Mouse (Mus musculus) bone marrow macrophage, adult 2 months (primary cell): ENCODE data around the gene Olfr774.

Source experiments
- CTCF ChIP-seq: IDR thresholded peaks from 2 replicates; pipeline ENCODE4 v1.5.1; 2012; ENCODE audit warnings: low read depth, mild to moderate bottlenecking, low read length, moderate library complexity
- POLR2A ChIP-seq: IDR thresholded peaks from 2 replicates; pipeline ENCODE4 v1.6.1; 2012; ENCODE audit warnings: mild to moderate bottlenecking, low read depth, low read length, borderline replicate concordance

DNA sequence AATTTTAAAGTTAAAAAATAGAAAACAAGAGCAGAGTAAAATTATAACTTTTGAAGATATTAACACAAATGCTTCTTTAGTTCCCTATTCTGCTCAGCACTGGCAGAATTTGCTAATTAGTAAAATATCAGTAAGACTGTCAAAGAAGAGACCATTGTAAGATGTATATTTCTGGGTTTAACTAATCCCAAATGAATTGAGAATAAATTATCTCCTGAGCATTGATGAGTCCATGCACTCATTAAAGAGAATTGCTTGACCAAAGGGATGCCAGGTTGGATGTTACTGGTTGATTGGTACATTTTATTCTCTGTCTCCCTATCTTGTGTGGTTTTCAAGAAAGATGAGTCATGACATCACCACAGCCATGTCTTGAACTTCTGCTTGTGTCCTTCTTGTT, 22.8 kb downstream of the Olfr774 start, which contains the start of gene Olfr776:
- TF ChIP-seq POLR2A (no peak), CTCF (no peak)
